Mouse (Mus musculus) mouse trophoblast stem cell (cell line): Measurements from ENCODE around the gene Pip4k2b.

Experiments
- in situ Hi-C, 2 experiments: fragments of 300-500 bp; cut with MseI, MboI; formaldehyde crosslinking; loops; 2 replicates in 1 of 2; 3 replicates in 1 of 2; pipeline ENCODE4 v1.15.1; 2025

Gene Pip4k2b

GRCm38 (mm10) chr11:97694921-97695711, 49.4 kb downstream of the Pip4k2b start:
- in situ Hi-C loops: loop anchor here (5.0 kb wide), 1 partner anchor 48 kb away; no protein-coding TSS in a partner anchor

GRCm38 (mm10) chr11:97694435-97694834, 50.1 kb downstream of the Pip4k2b start:
- in situ Hi-C loops: loop anchor here (5.0 kb wide), 1 partner anchor 47 kb away; no protein-coding TSS in a partner anchor

- in situ Hi-C loops: loop anchor here (5.0 kb wide), 1 partner anchor 43 kb away; no protein-coding TSS in a partner anchor
Observed at GRCm38 (mm10) chr11:97689861-97690260, 54.6 kb downstream of the Pip4k2b start.

GRCm38 (mm10) chr11:97687061-97687460, 57.4 kb downstream of the Pip4k2b start:
- in situ Hi-C loops: no loop called here

- in situ Hi-C loops: no loop called here
Observed at GRCm38 (mm10) chr11:97686322-97686908, 58.1 kb downstream of the Pip4k2b start.

GRCm38 (mm10) chr11:97685613-97686321, 58.7 kb downstream of the Pip4k2b start, which contains the start of gene Cisd3:
Cisd3 (plus strand) TSS chr11:97685826.
- in situ Hi-C loops: no loop called here

GRCm38 (mm10) chr11:97684766-97685165, 59.7 kb downstream of the Pip4k2b start:
- in situ Hi-C loops: no loop called here

- in situ Hi-C loops: no loop called here
Observed at GRCm38 (mm10) chr11:97684063-97684680, 60.3 kb downstream of the Pip4k2b start.

- in situ Hi-C loops: no loop called here
Observed at GRCm38 (mm10) chr11:97682504-97683055, 61.9 kb downstream of the Pip4k2b start.

- in situ Hi-C loops: no loop called here
Observed at GRCm38 (mm10) chr11:97680430-97680829, 64.1 kb downstream of the Pip4k2b start.

GRCm38 (mm10) chr11:97678301-97678700, 66.2 kb downstream of the Pip4k2b start:
- in situ Hi-C loops: no loop called here

- in situ Hi-C loops: no loop called here
Observed at GRCm38 (mm10) chr11:97677842-97678241, 66.7 kb downstream of the Pip4k2b start.

- in situ Hi-C loops: no loop called here
Observed at GRCm38 (mm10) chr11:97677381-97677780, 67.1 kb downstream of the Pip4k2b start.

- in situ Hi-C loops: no loop called here
Observed at GRCm38 (mm10) chr11:97676050-97676754, 68.3 kb downstream of the Pip4k2b start.

GRCm38 (mm10) chr11:97673148-97673547, 71.4 kb downstream of the Pip4k2b start:
- in situ Hi-C loops: no loop called here

- in situ Hi-C loops: no loop called here
Observed at GRCm38 (mm10) chr11:97671177-97671527, 73.4 kb downstream of the Pip4k2b start.

- in situ Hi-C loops: no loop called here
Observed at GRCm38 (mm10) chr11:97670234-97671176, 74.0 kb downstream of the Pip4k2b start.

- in situ Hi-C loops: no loop called here
Observed at GRCm38 (mm10) chr11:97669829-97670228, 74.7 kb downstream of the Pip4k2b start.

- in situ Hi-C loops: no loop called here
Observed at GRCm38 (mm10) chr11:97669268-97669667, 75.2 kb downstream of the Pip4k2b start.

GRCm38 (mm10) chr11:97668160-97668559, 76.3 kb downstream of the Pip4k2b start:
- in situ Hi-C loops: no loop called here
